Mouse (Mus musculus) erythroblast, embryonic 14.5 days (primary cell): ENCODE measurements around the gene Ppil6.

Source experiments
- GATA1 ChIP-seq: IDR thresholded peaks from 2 replicates; pipeline ENCODE4 v1.6.1; 2012; ENCODE audit warnings: low read length, inconsistent platforms, mixed read lengths
- TAL1 ChIP-seq: IDR thresholded peaks from 3 replicates; pipeline ENCODE4 v1.6.1; 2012; ENCODE audit warnings: low read length, inconsistent platforms, mixed read lengths

GRCm38 (mm10) chr10:41558401-41558800 lies 68.2 kb downstream of the Ppil6 start:
- no peak for TF ChIP-seq GATA1
- TF ChIP-seq TAL1, result no peak
